Mouse (Mus musculus): Measurements from ENCODE around the gene Ly6g6c. TPM values are rescaled to one million over a fixed set of nuclear protein-coding genes. Genes with fewer than 3 reads are reported as not detected.

Gene Ly6g6c
- polyA plus RNA-seq, 1 experiment = not detected

- H3K4me3 ChIP-seq (ENCODE audit: insufficient read depth, low read length) = peak overlapping the region; percentile 19
- H3K4me1 ChIP-seq (ENCODE audit: control insufficient read depth, insufficient read depth, low read length) = no peaks in the 10 kb centered on the region
- no peak overlapping the region for H3K27ac ChIP-seq (ENCODE audit: insufficient read depth, low read length)
- TF ChIP-seq POLR2A (IDR thresholded peaks at IDR 0.05; ENCODE audit: extremely low read depth, insufficient read depth, low read length) (no peak), CTCF (IDR thresholded peaks at IDR 0.05; ENCODE audit: extremely low read depth, insufficient read depth, low read length) (no peak)
Observed at GRCm38 (mm10) chr17:35045807-35046680, 19.1 kb upstream of the Ly6g6c start.

GRCm38 (mm10) chr17:35046681-35047455 is 18.3 kb upstream of the Ly6g6c start, which contains the start of gene Msh5:
Gene Msh5, minus strand, starts transcription at chr17:35046745.
- Histone ChIP-seq H3K4me1 (ENCODE audit: control insufficient read depth, insufficient read depth, low read length) (no peaks in the 10 kb centered on the region), H3K4me3 (ENCODE audit: insufficient read depth, low read length) (peak within 1 kb of the TSS; percentile 19), H3K27ac (ENCODE audit: insufficient read depth, low read length) (no peak within 1 kb of the TSS)
- TF ChIP-seq CTCF (IDR thresholded peaks at IDR 0.05; ENCODE audit: extremely low read depth, insufficient read depth, low read length) (no peak), POLR2A (IDR thresholded peaks at IDR 0.05; ENCODE audit: extremely low read depth, insufficient read depth, low read length) (no peak)

GRCm38 (mm10) chr17:35047688-35048087 is 17.5 kb upstream of the Ly6g6c start:
- Histone ChIP-seq H3K4me1 (ENCODE audit: control insufficient read depth, insufficient read depth, low read length) (no peaks in the 10 kb centered on the region), H3K4me3 (ENCODE audit: insufficient read depth, low read length) (no peak overlapping the region), H3K27ac (ENCODE audit: insufficient read depth, low read length) (no peak overlapping the region)
- TF ChIP-seq POLR2A (IDR thresholded peaks at IDR 0.05; ENCODE audit: extremely low read depth, insufficient read depth, low read length) = no peak
- no peak for TF ChIP-seq CTCF (IDR thresholded peaks at IDR 0.05; ENCODE audit: extremely low read depth, insufficient read depth, low read length)

GRCm38 (mm10) chr17:35048149-35048931 is 16.8 kb upstream of the Ly6g6c start:
- H3K4me3 ChIP-seq (ENCODE audit: insufficient read depth, low read length) = no peak overlapping the region
- H3K4me1 ChIP-seq (ENCODE audit: control insufficient read depth, insufficient read depth, low read length) = no peaks in the 10 kb centered on the region
- no peak overlapping the region for H3K27ac ChIP-seq (ENCODE audit: insufficient read depth, low read length)
- TF ChIP-seq CTCF (IDR thresholded peaks at IDR 0.05; ENCODE audit: extremely low read depth, insufficient read depth, low read length) = no peak
- no peak for TF ChIP-seq POLR2A (IDR thresholded peaks at IDR 0.05; ENCODE audit: extremely low read depth, insufficient read depth, low read length)

GRCm38 (mm10) chr17:35048932-35049440 is 16.2 kb upstream of the Ly6g6c start:
- H3K4me1 ChIP-seq (ENCODE audit: control insufficient read depth, insufficient read depth, low read length) = no peaks in the 10 kb centered on the region
- TF ChIP-seq POLR2A (IDR thresholded peaks at IDR 0.05; ENCODE audit: extremely low read depth, insufficient read depth, low read length) = no peak
- no peak for TF ChIP-seq CTCF (IDR thresholded peaks at IDR 0.05; ENCODE audit: extremely low read depth, insufficient read depth, low read length)
- H3K27ac ChIP-seq (ENCODE audit: insufficient read depth, low read length) = no peak overlapping the region
- H3K4me3 ChIP-seq (ENCODE audit: insufficient read depth, low read length) = no peak overlapping the region

GRCm38 (mm10) chr17:35049561-35050016 is 15.6 kb upstream of the Ly6g6c start, which contains the start of gene Clic1:
Gene Clic1, plus strand, starts transcription at chr17:35049966.
- TF ChIP-seq POLR2A (IDR thresholded peaks at IDR 0.05; ENCODE audit: extremely low read depth, insufficient read depth, low read length) (no peak), CTCF (IDR thresholded peaks at IDR 0.05; ENCODE audit: extremely low read depth, insufficient read depth, low read length) (no peak)
- Histone ChIP-seq H3K4me1 (ENCODE audit: control insufficient read depth, insufficient read depth, low read length) (no peaks in the 10 kb centered on the region), H3K27ac (ENCODE audit: insufficient read depth, low read length) (peak within 1 kb of the TSS; percentile 33), H3K4me3 (ENCODE audit: insufficient read depth, low read length) (peak within 1 kb of the TSS; percentile 27)

GRCm38 (mm10) chr17:35050126-35050750 is 14.9 kb upstream of the Ly6g6c start:
- TF ChIP-seq POLR2A (IDR thresholded peaks at IDR 0.05; ENCODE audit: extremely low read depth, insufficient read depth, low read length) (0 out of 2 replicates have a peak, but pooled peaks have one; percentile 7), CTCF (IDR thresholded peaks at IDR 0.05; ENCODE audit: extremely low read depth, insufficient read depth, low read length) (no peak)

More at GRCm38 (mm10) chr17:35050126-35050750, 14.9 kb upstream of the Ly6g6c start:
- H3K4me1 ChIP-seq (ENCODE audit: control insufficient read depth, insufficient read depth, low read length) = no peaks in the 10 kb centered on the region
- H3K27ac ChIP-seq (ENCODE audit: insufficient read depth, low read length) = peak overlapping the region; percentile 33
- H3K4me3 ChIP-seq (ENCODE audit: insufficient read depth, low read length) = peak overlapping the region; percentile 27

All from cortical plate, adult 2 months (tissue).